Mouse (Mus musculus) heart, postnatal 36 days (tissue): ENCODE measurements at regions not wholly inside any gene's neighbourhood (a gene's known extent, or its start where the extent isn't known, plus 50 kb on each side); places are given as distances from the start of the nearest gene placed in this dataset.

Experiments used
- DNase-seq, 2 experiments: peaks; one replicate each; pipeline ENCODE4 v3.0.0; 2021 to 2022
- intact Hi-C: fragments of 180-260 bp; cut with DNase I; formaldehyde crosslinking; loops from one replicate; pipeline ENCODE4 v1.15.1; 2025

DNA sequence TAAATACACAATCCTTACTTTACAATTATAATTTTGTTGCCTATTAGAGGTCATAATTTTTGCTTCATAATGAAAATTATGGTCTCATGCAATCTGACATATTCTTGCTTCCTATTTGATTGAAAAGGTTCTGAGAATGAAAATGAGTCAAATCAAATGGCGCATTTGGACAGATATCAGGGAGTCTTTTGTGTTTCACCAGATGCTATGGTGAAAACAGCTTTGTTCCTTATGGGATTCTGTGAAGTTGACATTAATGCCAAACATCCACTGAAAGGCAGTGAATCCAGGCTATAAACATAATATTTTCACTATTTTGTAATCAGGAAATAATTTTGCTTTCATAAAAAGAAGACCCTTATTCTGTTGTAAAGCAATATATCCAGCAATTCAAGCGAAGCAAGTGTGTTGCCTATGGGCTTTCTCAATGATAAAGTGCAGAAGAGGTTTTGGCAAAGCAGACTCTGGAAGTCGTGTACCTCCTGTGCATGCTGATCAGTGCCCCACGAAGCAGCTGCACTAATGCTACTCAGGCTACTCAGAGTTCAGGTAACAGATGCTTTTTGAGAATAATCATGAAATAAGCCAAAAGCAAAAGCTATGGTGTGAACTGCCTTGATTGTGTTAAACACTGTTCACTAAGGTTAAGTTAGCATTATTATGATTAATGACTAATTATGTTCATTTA lies 1353.0 kb upstream of the Luzp2 start:
- no peak for DNase-seq
- intact Hi-C loops, result no loop called here

DNA sequence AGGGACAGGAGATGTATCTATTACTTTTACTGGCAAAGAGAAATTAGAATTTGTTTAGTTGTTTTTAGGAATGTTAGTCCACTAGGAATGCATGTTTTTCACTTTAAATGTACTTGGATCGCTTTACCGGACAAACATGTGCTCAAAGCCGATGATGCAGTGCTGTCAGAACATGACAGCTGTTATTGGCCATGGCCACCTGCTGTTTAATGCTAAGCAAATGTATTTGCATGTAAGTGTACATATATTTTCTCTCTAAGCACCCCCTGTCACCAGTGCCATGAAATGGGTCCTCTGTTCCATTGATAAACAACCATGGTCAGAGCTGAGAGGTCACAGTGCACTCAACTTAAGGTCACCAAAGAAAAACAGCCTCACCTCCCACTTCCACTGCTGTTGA lies 1349.2 kb upstream of the Luzp2 start:
- DNase-seq, result no peak
- intact Hi-C loops, result no loop called here

DNA sequence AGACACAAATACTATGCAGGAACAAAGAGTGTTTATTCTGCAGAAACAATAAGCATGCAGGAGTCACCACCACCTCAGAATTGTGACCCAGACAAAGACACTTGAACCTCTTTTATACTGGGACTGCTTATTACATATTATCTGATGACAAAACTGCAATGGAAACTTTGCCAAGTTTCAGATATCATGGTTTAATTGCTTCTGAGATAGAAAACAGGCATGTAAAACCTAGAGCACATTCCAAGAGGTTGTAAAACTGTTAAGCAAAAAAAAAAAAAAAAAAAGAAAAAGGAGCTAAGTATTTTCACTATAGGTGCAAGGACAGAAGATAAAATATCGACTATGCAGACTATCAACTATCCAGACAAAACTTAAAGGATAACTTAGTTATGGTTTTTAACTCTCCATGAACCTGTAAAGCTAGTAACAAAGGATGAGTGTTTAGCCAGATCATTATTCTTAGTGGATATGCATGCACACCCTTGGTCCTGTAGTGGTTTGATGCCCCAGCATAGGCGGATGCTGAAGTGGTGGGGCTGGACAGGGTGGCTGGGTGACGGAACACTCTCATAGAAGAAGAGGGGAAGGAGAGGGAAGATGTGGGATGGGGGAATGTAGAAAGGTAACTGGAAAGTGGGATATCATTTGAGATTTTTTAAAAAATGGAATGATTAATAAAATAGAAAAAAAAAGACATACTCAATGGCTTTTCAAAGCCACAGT lies 1312.9 kb upstream of the Luzp2 start:
- no peak for DNase-seq
- intact Hi-C loops, result loop anchor here (1.0 kb wide), 1 partner anchor 12 kb away; no protein-coding TSS in a partner anchor
